Mouse (Mus musculus) heart, embryonic 10.5 days (tissue): ENCODE results near the gene Ube2c. TPM values are rescaled to one million over a fixed set of nuclear protein-coding genes. Genes with fewer than 3 reads are reported as not detected.

Experiments
- DNase-seq: peaks from one replicate; pipeline ENCODE4 v3.0.0-alpha.2; 2017; ENCODE audit warnings: low spot score
- H3K27ac ChIP-seq: fragments of 300-500 bp; sonication (generic); 2 replicates; pipeline ENCODE4 v1.5.1; 2016; ENCODE audit warnings: mild to moderate bottlenecking
- H3K27me3 ChIP-seq: fragments of 300-500 bp; sonication (generic); 2 replicates; pipeline ENCODE4 v1.6.1; 2016; ENCODE audit warnings: mild to moderate bottlenecking; ENCODE audit not compliant: poor library complexity, insufficient read depth, severe bottlenecking
- H3K36me3 ChIP-seq: fragments of 300-500 bp; sonication (generic); 2 replicates; pipeline ENCODE4 v1.6.1; 2016; ENCODE audit warnings: mild to moderate bottlenecking, moderate library complexity
- H3K4me1 ChIP-seq: fragments of 300-500 bp; sonication (generic); 2 replicates; pipeline ENCODE4 v1.6.1; 2016; ENCODE audit warnings: mild to moderate bottlenecking
- H3K4me3 ChIP-seq: fragments of 300-500 bp; sonication (generic); 2 replicates; pipeline ENCODE4 v1.5.1; 2016; ENCODE audit warnings: mild to moderate bottlenecking, moderate library complexity
- H3K9me3 ChIP-seq: fragments of 300-500 bp; sonication (generic); 2 replicates; pipeline ENCODE4 v1.6.1; 2016; ENCODE audit warnings: mild to moderate bottlenecking, moderate library complexity
- WGBS: fragments of 180-500 bp; shearing (Covaris S2); methylation state at CpG from one replicate; pipeline ENCODE4 v1.1.7; 2016; 5-methylcytosine and 5-hydroxymethylcytosine counted together
- polyA plus RNA-seq: library from polyadenylated mRNA; unstranded; fragments of >200 nt; fragmentation: Nextera tagmentation; extraction: Ambion mirVana; gene quantifications from 2 replicates; pipeline ENCODE4 v1.2.1, GENCODE M21; 2016

Gene Ube2c
- polyA plus RNA-seq, 1 experiment from 2014 or later, result 550 TPM

- H3K27me3 ChIP-seq, result no peaks in the 10 kb centered on the region
- H3K9me3 ChIP-seq, result no peaks in the 10 kb centered on the region
- peak overlapping the region; percentile 97 for H3K27ac ChIP-seq
- DNase-seq, result no peak
- 4% methylated on average over 15 of the region's 15 CpGs for WGBS
- H3K36me3 ChIP-seq, result peaks cover 55% of the 10 kb centered on the region
- H3K4me3 ChIP-seq, result peak overlapping the region; percentile 89
- H3K4me1 ChIP-seq, result peaks cover 21% of the 10 kb centered on the region
These were observed 581 bp downstream of the Ube2c start for GRCm38 (mm10) chr2:164770279-164770678.

GRCm38 (mm10) chr2:164771123-164771522 is 1.4 kb downstream of the Ube2c start:
- Histone ChIP-seq H3K9me3 (no peaks in the 10 kb centered on the region), H3K4me3 (peak overlapping the region; percentile 89), H3K27me3 (no peaks in the 10 kb centered on the region), H3K36me3 (peaks cover 47% of the 10 kb centered on the region), H3K4me1 (peaks cover 21% of the 10 kb centered on the region), H3K27ac (peak overlapping the region; percentile 97)
- 77% methylated on average over 8 of the region's 8 CpGs for WGBS
- DNase-seq, result no peak

GRCm38 (mm10) chr2:164773229-164773988 is 3.7 kb downstream of the Ube2c start:
- Histone ChIP-seq H3K36me3 (peaks cover 25% of the 10 kb centered on the region), H3K27ac (no peak overlapping the region), H3K9me3 (no peaks in the 10 kb centered on the region), H3K4me1 (peaks cover 21% of the 10 kb centered on the region), H3K4me3 (no peak overlapping the region), H3K27me3 (peaks cover 21% of the 10 kb centered on the region)
- DNase-seq, result no peak
- WGBS, result 76% methylated on average over 14 of the region's 14 CpGs

- no peak for DNase-seq
- Histone ChIP-seq H3K4me3 (no peak overlapping the region), H3K27ac (no peak overlapping the region), H3K9me3 (no peaks in the 10 kb centered on the region), H3K36me3 (peaks cover 25% of the 10 kb centered on the region), H3K4me1 (peaks cover 21% of the 10 kb centered on the region), H3K27me3 (peaks cover 22% of the 10 kb centered on the region)
- 69% methylated on average over 5 of the region's 5 CpGs for WGBS
These were observed 4.3 kb downstream of the Ube2c start for GRCm38 (mm10) chr2:164773989-164774364.

GRCm38 (mm10) chr2:164776130-164776529 is 6.4 kb downstream of the Ube2c start:
- Histone ChIP-seq H3K4me3 (no peak overlapping the region), H3K9me3 (no peaks in the 10 kb centered on the region), H3K4me1 (peaks cover 13% of the 10 kb centered on the region), H3K27ac (no peak overlapping the region), H3K36me3 (peaks cover 22% of the 10 kb centered on the region), H3K27me3 (peaks cover 22% of the 10 kb centered on the region)
- no peak for DNase-seq
- WGBS, result 81% methylated on average over 6 of the region's 6 CpGs

- Histone ChIP-seq H3K4me3 (no peak overlapping the region), H3K27me3 (peaks cover 22% of the 10 kb centered on the region), H3K36me3 (peaks cover 15% of the 10 kb centered on the region), H3K9me3 (no peaks in the 10 kb centered on the region), H3K27ac (no peak overlapping the region), H3K4me1 (peaks cover 6% of the 10 kb centered on the region)
- 50% methylated on average over 17 of the region's 17 CpGs for WGBS
- DNase-seq, result peak; percentile 74
These were observed 7.1 kb downstream of the Ube2c start for GRCm38 (mm10) chr2:164776801-164777200.

GRCm38 (mm10) chr2:164777246-164778014 is 7.7 kb downstream of the Ube2c start:
- H3K27ac ChIP-seq, result no peak overlapping the region
- H3K4me1 ChIP-seq, result no peaks in the 10 kb centered on the region; the same call in 1 of the 2 replicates
- WGBS, result 74% methylated on average over 30 of the region's 30 CpGs

GRCm38 (mm10) chr2:164778015-164778287 is 8.3 kb downstream of the Ube2c start:
- no peak for DNase-seq
- WGBS, result 90% methylated on average over 11 of the region's 11 CpGs
- Histone ChIP-seq H3K27ac (no peak overlapping the region), H3K4me1 (no peaks in the 10 kb centered on the region; the same call in 1 of the 2 replicates), H3K4me3 (no peak overlapping the region), H3K27me3 (peaks cover 22% of the 10 kb centered on the region), H3K36me3 (peaks cover 4% of the 10 kb centered on the region), H3K9me3 (no peaks in the 10 kb centered on the region)

More at GRCm38 (mm10) chr2:164777246-164778014, 7.7 kb downstream of the Ube2c start:
- Histone ChIP-seq H3K4me3 (no peak overlapping the region), H3K36me3 (peaks cover 9% of the 10 kb centered on the region), H3K9me3 (no peaks in the 10 kb centered on the region), H3K27me3 (peaks cover 22% of the 10 kb centered on the region)
- DNase-seq, result peak; percentile 70

- peak; percentile 64 for DNase-seq
- Histone ChIP-seq H3K27me3 (peaks cover 22% of the 10 kb centered on the region), H3K4me1 (no peaks in the 10 kb centered on the region), H3K9me3 (no peaks in the 10 kb centered on the region), H3K27ac (no peak overlapping the region), H3K36me3 (no peaks in the 10 kb centered on the region), H3K4me3 (no peak overlapping the region)
- WGBS, result 75% methylated on average over 7 of the region's 7 CpGs
These were observed 9.1 kb downstream of the Ube2c start for GRCm38 (mm10) chr2:164778809-164779208.

- Histone ChIP-seq H3K4me3 (no peak within 1 kb of the TSS), H3K36me3 (no peaks in the 10 kb centered on the region), H3K4me1 (peaks cover under 1% of the 10 kb centered on the region), H3K27ac (no peak within 1 kb of the TSS), H3K9me3 (no peaks in the 10 kb centered on the region), H3K27me3 (peaks cover 22% of the 10 kb centered on the region)
- 63% methylated on average over 8 of the region's 8 CpGs for WGBS
- peak; percentile 60 for DNase-seq
These were observed 9.9 kb downstream of the Ube2c start, which contains the start of gene Tnnc2 for GRCm38 (mm10) chr2:164779481-164780086. Gene Tnnc2 (minus strand): TSS chr2:164779967.

- peaks cover 16% of the 10 kb centered on the region for H3K27me3 ChIP-seq
- H3K9me3 ChIP-seq, result no peaks in the 10 kb centered on the region
- no peak overlapping the region for H3K4me3 ChIP-seq
- peaks cover 17% of the 10 kb centered on the region for H3K4me1 ChIP-seq
- no peaks in the 10 kb centered on the region for H3K36me3 ChIP-seq
- no peak overlapping the region for H3K27ac ChIP-seq
- DNase-seq, result peak; percentile 73
- 51% methylated on average over 4 of the region's 4 CpGs for WGBS
These were observed 12.2 kb downstream of the Ube2c start for GRCm38 (mm10) chr2:164781876-164782275.

GRCm38 (mm10) chr2:164783926-164784581 is 14.4 kb downstream of the Ube2c start:
- peaks cover 30% of the 10 kb centered on the region for H3K4me1 ChIP-seq

More at GRCm38 (mm10) chr2:164783926-164784581, 14.4 kb downstream of the Ube2c start:
- Histone ChIP-seq H3K27ac (no peak overlapping the region), H3K27me3 (no peaks in the 10 kb centered on the region), H3K4me3 (no peak overlapping the region), H3K36me3 (peaks cover 7% of the 10 kb centered on the region; the same call in 1 of the 2 replicates), H3K9me3 (no peaks in the 10 kb centered on the region)
- peak; percentile 63 for DNase-seq
- 74% methylated on average over 7 of the region's 7 CpGs for WGBS
